Mouse (Mus musculus) forelimb bud, embryonic 11.5 days (tissue): ENCODE results near the gene Aym1.
"Not testable (repeated sequence)": the region's sequence is repeated elsewhere in the genome, so short reads cannot be mapped to it uniquely, and the experiment has no call there.

Experiments
- DNase-seq: peaks from one replicate; pipeline ENCODE4 v3.0.0-alpha.2; 2012; ENCODE audit warnings: low read depth, low spot score

Gene Aym1

DNA sequence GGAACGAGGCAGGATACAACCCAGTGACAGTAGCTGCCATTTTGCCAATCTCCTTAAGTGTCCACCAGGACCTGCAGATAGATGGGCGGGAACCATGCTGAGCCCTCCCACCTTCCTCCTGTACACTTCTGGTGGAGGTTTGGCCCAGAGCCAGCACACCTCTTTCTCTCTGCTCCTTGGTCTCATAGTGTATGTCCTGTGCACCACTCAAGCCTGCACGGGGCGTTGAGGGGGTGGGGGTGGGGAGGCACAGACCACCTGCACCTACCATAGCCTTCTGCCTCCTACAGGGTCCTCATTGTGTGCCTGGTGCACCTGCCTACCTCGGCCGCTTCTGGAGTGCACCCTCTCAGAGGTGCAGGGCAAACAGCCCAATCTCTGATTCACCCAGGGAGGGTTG is 4.5 kb upstream of the Aym1 start:
- no peak for DNase-seq

DNA sequence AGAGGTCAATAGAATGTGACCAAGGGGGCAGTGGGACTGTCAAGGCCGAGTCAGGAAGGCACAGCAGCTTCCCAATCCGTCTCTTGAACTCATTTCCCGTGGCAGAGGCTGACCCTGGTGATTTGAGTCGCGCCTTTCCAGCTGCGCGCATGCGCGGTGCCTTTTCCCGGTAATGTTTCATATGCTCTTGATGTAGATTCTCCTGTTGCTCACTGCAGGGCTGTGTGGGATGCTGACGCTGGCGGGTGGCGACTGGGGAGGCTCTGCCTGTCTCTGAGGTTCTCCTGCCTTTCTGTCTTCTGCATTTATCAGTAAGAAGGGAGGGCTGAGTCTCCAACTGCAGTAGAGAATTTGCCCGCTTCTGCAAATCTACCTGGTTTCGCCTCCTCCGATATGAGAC is 2.8 kb upstream of the Aym1 start:
- no peak for DNase-seq

DNA sequence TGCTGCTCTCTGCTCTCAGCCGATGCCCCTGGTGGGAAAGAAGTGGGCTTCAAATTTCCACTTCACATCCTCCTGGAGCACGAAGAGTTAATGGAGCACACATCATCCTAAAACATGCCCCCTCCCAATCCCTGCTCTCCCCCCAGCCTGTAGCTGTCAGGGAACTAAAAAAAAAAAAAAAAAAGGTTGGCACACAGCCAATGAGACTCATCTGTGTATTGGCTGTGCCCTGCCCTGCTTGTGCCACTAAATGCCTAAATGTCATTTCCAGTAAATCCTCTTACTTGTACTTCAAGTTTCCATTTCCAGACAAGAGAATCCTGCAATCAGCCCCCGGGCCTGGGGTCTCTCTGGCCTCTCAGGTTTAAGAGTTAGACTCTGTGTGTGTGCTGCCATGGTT is 562 bp downstream of the Aym1 start:
- no peak for DNase-seq

DNA sequence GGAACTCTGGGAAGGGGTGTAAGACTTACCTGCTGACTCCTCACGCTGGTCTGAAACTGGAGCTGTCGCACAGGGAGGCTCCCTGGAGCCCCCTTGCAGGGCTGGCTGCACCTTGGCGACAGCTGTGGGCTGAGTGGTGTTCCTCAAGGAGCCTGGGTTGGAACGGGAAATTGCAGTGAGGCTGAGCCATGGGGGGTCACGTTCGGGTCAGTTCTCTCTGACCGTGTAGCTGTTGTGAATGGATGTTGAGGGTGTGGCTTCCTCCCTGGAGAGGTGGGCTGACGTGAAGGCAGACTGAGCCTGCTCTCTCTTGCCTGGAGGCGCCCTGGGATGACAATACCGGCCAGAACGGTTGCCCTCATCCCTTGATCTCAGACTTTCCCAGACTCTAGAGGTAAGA is 1.7 kb downstream of the Aym1 start:
- peak; percentile 33 for DNase-seq

DNA sequence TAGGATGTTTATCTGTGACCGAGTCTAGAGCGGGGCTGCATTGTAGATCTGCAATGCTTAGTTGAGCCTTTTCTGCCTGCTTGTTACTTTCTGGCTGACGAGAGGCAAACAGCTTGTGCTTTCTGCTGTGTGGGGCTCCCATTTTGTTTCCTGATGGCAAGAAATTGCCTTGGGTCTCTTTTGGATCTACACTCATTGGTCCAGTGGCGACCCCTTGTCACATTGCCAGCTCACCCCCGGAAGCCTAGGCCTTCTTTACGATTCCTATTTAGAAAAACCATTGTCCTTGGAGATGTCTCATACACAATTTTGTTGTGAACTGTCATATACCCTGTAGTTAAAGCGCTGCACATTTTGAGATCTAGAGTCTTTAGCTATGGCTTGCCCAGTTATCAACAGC is 4.2 kb downstream of the Aym1 start:
- DNase-seq, result no peak

- DNase-seq, result no peak
Measured at GRCm38 (mm10) chr5:113362258-113362996, 5.3 kb downstream of the Aym1 start.

GRCm38 (mm10) chr5:113363177-113363576 is 6.1 kb downstream of the Aym1 start:
- DNase-seq, result no peak

- DNase-seq, result peak; percentile 84
Measured at GRCm38 (mm10) chr5:113365921-113366320, 8.8 kb downstream of the Aym1 start.

- DNase-seq, result not testable (repeated sequence)
Measured at GRCm38 (mm10) chr5:113367726-113368125, 10.6 kb downstream of the Aym1 start.

- DNase-seq, result no peak
Measured at GRCm38 (mm10) chr5:113369262-113369868, 12.3 kb downstream of the Aym1 start.

DNA sequence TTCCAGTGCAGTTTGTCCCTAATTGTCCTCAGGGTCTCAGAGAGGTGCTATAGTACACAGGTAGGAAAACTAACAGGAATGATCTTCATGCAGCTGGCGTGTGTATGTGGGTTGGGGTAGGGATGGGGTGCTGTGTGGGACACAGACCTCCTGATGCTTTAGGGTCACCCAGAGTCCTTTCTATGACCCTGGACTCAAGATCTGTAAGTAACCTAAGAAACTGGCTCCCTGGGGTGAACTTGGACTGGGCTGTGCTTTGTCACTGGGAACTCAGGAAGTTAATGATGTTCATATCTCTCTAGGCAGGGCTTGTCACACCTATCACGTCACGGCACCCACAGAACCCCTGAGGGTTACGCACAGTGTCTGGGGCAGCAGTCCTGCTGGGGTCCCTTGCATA is 15.4 kb downstream of the Aym1 start:
- no peak for DNase-seq

- peak; percentile 85 for DNase-seq
Measured at GRCm38 (mm10) chr5:113372995-113373950, 16.2 kb downstream of the Aym1 start.

DNA sequence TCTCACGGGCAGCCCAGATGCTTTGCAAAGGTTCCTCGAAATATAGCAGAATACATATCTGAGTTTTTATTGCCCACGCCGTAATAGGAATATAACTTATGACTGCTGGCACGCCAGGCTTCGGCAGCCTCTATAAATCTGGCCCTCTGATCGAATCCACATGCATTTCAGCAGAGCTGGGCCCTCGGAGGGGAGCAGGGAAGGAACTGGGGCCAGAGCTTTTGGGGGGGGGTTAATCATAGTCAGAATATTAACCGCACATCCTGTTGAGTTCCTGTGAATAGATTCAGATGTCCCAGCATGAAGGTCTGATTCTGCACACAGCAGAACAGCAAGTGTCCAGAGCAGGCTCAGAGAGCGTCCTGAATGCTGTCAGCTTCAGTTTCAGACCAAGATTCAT is 17.2 kb downstream of the Aym1 start:
- DNase-seq, result peak; percentile 53

DNA sequence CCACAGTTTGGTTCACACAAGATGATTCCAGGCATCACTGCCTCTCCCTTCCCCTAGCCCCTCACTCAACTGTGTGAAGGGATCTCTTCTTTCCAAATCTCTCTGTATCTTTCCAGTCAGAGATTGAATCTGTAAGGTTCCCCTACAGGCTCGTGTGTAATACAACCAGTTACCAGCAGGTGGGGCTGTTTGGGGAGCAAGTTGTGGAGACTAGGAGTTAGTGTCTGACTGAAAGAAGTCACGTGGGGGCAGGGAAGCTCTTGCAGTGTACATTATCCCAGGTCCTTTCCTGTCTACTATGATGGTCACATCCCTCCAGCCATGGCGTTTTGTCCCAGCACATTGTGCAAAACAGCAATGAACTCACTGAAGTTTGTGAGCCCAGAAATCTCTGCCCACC is 18.7 kb downstream of the Aym1 start:
- DNase-seq, result peak; percentile 54

DNA sequence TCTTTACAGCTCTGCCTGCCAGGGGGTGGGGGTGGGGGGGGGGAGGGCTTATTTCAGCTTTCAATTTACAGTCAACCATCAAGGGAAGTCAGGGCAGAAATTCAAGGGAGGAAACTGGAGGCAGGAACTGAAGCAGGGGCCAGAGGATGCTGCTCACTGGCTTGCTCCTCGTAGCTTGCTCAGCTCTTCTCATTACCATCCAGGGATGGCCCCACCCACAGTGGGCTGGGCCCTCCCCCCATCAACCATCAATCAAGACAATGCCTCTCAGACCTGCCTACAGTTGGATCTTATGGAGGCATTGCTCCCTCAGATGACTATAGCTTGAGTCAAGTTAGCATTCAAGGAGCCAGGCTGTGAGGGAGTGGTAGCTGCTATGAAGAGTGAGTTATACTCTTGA is 19.2 kb downstream of the Aym1 start:
- no peak for DNase-seq

- no peak for DNase-seq
Measured at GRCm38 (mm10) chr5:113379416-113379815, 22.3 kb downstream of the Aym1 start.

GRCm38 (mm10) chr5:113380553-113380952 is 23.5 kb downstream of the Aym1 start:
- DNase-seq, result no peak

GRCm38 (mm10) chr5:113382580-113382979 is 25.5 kb downstream of the Aym1 start:
- no peak for DNase-seq

DNA sequence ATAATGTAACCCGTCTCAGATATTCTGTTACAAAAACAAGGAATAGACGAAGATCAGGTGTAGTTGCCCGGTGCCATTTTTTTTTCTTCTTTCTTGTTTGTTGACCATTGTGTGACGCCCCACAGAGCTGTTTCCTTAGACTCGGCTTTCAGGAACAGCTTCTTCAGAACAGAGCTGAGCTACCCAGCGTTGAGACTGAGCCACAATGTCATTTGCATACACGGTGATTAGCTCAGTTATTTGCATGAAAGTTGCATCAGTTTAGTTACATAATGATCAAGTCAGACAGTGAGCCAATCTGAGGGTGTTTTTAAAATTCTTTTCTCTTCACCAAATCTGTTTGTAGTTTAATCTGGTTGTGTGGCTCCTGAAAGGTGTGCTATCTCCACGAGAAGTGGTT is 36.7 kb downstream of the Aym1 start:
- no peak for DNase-seq

- no peak for DNase-seq
Measured at GRCm38 (mm10) chr5:113396286-113396934, 39.3 kb downstream of the Aym1 start.

DNA sequence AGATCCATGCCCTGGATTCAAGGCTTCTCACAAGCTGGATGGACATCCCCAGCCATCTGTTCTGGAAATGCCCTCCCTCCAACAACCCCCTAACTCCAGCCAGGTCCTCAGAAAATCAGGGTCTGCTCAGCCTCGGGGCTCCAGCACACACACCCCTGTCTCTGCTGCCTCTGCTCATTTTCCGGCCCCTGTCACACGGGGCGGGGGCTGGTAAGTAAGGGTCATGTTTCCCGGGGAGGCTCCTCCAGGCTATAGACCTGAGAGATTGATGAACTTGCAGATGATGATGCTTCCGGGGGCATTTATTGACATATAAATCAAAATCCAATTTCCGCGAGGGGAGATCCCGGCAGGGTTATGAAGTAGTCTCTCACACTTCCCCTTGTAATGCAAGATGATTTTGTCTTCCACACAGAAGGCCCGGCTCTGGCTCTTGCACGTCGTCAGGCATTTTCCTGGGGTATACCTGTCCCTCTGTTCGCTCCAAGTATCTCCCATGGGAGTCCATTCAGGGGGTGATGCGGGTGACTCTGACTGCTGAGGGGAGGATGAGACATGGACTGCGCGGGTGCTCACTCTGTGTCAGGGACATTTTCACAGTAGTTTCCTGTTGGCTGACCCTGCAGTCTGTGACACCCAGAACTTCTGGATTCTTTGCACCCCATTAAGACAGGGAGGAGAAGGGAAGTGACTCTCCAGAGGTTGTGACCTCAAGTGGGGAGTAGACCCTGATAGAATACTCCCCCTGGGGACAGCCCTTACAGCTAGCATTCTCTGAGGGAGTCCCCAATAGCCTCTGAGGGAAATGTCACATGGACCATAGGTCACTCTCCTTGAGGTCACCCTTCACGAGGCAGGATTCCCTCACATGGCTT is 40.6 kb downstream of the Aym1 start:
- peak; percentile 27 for DNase-seq
